Mouse (Mus musculus): ENCODE data around the gene Btbd3.
"Not testable (repeated sequence)": the region's sequence is repeated elsewhere in the genome, so short reads cannot be mapped to it uniquely, and the experiment has no call there.

The Btbd3 gene

DNA sequence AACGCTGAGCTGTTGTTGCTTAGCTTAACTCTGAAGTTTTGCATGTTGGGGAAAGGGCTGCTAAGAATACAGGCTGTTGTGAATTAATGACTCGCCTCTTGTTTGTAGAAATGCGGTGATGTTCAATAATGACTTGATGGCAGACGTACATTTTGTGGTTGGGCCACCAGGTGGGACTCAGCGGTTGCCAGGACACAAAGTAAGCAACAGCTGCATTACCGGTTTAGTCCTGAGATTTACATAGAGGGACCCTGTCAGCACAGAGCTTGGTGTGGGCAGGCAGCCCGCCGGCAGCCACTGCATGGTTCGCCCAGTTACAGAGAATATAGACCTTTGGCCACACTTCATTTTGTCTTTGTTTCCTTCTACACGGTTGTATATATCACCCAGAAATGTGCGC is 23.3 kb downstream of the Btbd3 start:
- DNase-seq (ENCODE audit: low spot score in 2 of 2): no peak

GRCm38 (mm10) chr2:138280225-138280711 is 23.9 kb downstream of the Btbd3 start:
- no peak for DNase-seq (ENCODE audit: low spot score in 2 of 2)

DNA sequence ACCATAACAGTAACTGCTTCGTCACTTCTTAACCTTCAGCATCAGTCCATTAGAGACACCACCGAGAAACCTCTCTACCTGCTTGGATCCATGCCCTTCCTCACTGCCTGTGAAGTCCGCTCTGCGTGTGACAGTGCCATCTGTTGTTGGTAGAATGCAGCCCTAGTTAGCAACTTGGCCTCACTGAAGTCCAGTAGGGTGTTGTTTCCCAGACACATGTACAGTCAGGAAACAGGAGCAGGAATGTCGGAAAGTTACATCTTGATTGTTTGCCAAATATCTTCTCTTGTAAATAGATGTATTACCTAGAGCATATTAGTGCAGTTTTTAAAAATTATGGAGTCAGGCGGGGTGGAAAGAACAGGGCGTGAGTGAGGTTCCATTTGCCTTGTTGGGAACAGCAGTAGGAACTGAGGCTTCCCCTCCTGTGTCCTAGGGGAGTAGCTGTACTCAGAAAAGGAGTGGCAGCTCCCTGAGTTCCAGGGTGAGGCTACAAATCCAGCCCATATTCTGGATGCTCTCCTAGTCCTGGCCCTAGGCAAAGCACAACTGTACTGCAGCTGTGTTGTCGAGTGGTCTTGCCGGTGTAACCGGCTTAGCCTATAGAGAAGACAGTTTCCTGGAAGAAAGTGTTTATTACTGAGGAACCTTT is 25.3 kb downstream of the Btbd3 start:
- no peak for DNase-seq (ENCODE audit: low spot score in 2 of 2)

- DNase-seq (ENCODE audit: low spot score in 2 of 2): no peak
Measured at GRCm38 (mm10) chr2:138283372-138283771, 27.0 kb downstream of the Btbd3 start.

DNA sequence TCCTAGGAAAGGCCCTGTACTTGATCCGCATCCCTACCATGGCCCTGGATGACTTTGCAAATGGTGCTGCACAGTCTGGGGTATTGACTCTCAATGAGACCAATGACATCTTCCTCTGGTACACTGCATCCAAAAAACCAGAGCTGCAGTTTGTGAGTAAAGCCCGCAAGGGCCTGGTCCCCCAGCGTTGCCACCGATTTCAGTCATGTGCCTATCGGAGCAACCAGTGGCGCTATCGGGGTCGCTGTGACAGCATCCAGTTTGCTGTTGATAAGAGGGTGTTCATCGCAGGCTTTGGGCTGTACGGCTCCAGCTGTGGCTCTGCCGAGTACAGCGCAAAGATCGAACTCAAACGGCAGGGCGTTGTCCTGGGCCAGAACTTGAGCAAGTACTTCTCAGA is 27.5 kb downstream of the Btbd3 start:
- no peak for DNase-seq (ENCODE audit: low spot score in 2 of 2)

- DNase-seq (ENCODE audit: low spot score in 2 of 2): no peak
Measured at GRCm38 (mm10) chr2:138285811-138286210, 29.4 kb downstream of the Btbd3 start.

GRCm38 (mm10) chr2:138290154-138290553 is 33.8 kb downstream of the Btbd3 start:
- DNase-seq (ENCODE audit: low spot score in 2 of 2): no peak

GRCm38 (mm10) chr2:138294286-138294685 is 37.9 kb downstream of the Btbd3 start:
- DNase-seq (ENCODE audit: low spot score in 2 of 2): no peak

GRCm38 (mm10) chr2:138306236-138306635 is 49.9 kb downstream of the Btbd3 start:
- DNase-seq (ENCODE audit: low spot score in 2 of 2): no peak

- no peak for DNase-seq (ENCODE audit: low spot score in 2 of 2)
Measured at GRCm38 (mm10) chr2:138315644-138316043, 59.3 kb downstream of the Btbd3 start.

- DNase-seq (ENCODE audit: low spot score in 2 of 2): no peak
Measured at GRCm38 (mm10) chr2:138320408-138320807, 64.0 kb downstream of the Btbd3 start.

DNA sequence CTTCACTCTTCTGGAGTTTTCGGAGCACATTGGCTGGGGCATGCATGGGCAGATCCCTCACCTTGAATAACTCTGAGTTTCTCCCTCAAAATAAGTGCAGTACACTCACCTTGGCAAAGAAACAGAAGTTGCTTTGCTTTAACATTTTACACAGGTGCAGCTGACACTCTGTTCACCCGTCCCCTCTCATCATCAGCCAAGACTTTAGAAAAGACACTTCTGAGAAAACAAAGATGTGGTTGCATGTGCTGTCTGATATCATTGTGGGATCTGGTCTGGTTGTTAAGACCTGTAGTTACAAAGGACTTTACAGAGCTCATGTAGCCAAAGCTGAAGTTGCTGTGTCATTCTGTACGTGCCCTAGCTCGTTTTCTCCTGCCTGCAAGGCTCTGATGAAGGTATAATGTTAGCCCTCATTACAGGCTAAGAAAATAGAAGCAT is 64.7 kb downstream of the Btbd3 start:
- DNase-seq (ENCODE audit: low spot score in 2 of 2): no peak

- DNase-seq (ENCODE audit: low spot score in 2 of 2): no peak
Measured at GRCm38 (mm10) chr2:138322270-138323114, 66.1 kb downstream of the Btbd3 start.

DNA sequence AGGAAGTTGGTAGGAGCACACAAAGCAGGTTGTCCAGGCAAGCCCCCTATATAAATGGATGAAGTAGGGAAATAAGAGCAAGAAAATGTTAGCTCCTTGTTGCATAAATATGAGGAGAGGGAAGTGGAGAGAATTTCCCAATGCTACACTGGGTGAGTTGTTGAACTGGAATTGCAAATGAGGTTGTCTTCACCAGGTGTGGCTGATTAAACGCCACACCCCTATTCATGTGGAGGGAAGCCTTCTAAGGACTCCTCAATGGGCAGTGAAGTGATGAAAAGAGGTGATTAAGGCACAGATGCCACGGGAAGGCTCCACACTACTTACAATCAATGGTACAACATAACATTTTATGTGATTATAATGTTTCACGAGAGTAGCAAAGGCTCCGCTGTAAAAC is 70.0 kb downstream of the Btbd3 start:
- no peak for DNase-seq (ENCODE audit: low spot score in 2 of 2)

DNA sequence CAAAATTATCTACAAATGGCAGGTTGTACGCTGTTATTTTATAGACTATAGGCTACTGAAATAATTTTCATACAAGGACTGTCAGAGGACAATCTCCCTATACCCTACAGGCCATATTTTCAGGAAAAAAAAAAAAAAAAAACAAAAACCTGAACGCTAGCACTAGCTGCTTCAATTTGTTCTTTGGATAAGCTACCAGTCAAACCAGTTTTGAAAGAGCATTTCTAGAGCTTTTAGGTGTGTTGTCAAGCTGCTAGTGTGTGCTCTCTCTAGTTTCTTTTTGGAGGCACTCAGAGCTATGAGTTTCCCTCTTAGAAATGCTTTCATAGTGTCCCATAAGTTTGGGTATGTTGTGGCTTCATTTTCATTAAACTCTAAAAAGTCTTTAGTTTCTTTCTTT is 77.8 kb downstream of the Btbd3 start:
- not testable (repeated sequence) for DNase-seq (ENCODE audit: low spot score in 2 of 2)

- DNase-seq (ENCODE audit: low spot score in 2 of 2): no peak
Measured at GRCm38 (mm10) chr2:138337886-138338494, 81.6 kb downstream of the Btbd3 start.

- DNase-seq (ENCODE audit: low spot score in 2 of 2): no peak
Measured at GRCm38 (mm10) chr2:138338524-138338923, 82.2 kb downstream of the Btbd3 start.

GRCm38 (mm10) chr2:138355366-138355765 is 99.0 kb downstream of the Btbd3 start:
- DNase-seq (ENCODE audit: low spot score in 2 of 2): no peak

DNA sequence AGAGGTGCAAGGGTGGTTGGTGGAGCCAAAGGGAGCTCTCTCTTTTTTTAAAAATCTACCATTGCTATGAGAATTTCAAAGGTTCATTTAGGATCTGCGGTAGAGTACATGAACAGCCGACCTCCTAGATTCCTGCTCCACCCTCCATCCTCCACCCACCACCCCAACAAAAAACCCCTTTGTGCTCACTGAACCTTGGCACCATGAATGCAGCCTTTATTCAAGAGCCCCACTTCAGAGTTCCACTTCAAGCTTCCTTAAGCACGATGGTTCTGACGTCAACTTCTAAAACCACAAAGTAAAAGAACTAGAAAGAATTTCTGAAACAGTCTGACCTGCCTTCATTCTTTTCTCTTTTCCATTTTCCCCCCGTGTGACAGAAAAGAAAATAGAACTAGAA is 106.1 kb downstream of the Btbd3 start:
- no peak for DNase-seq (ENCODE audit: low spot score in 2 of 2)

DNA sequence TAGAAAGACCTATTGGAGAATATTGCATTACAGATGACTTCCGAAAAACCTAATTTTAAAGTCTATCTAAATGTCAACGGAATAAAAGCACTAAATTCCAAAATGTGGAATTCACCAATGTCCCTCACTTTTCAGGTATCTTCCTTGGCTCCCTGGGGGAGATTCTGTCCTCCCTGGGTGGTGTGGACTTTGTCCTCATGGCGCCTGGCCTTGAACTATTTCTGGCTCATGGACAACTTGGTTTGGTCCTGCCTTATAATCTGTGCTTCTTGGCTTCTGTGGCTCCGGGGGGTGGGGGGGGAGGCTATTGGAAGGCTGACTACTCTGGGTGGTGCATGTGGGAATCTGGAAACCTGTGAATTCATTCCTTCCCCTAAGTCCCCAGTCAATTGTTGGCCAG is 109.0 kb downstream of the Btbd3 start:
- DNase-seq (ENCODE audit: low spot score in 2 of 2): no peak

GRCm38 (mm10) chr2:138374556-138374955 is 118.2 kb downstream of the Btbd3 start:
- DNase-seq (ENCODE audit: low spot score in 2 of 2): no peak

DNA sequence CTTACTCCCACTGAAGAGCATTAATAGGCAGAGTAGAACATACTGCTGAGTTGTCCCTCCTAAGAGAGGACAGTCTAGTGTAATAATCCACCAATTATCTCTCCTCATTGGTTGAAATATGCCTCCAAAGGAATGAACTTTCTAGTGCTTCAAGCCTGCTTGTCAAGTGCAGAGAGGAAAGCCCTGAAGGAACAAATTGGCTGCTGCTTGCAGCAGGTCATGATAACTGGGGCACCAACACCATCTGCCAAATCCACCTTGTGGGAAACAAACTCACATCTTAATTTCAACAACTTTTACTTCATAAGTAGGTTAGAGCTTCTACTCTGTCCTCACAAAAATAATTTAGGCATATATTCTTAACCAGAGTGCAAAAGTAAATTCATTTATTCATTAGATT is 122.5 kb downstream of the Btbd3 start:
- DNase-seq (ENCODE audit: low spot score in 2 of 2): no peak

- DNase-seq (ENCODE audit: low spot score in 2 of 2): no peak
Measured at GRCm38 (mm10) chr2:138384762-138385161, 128.4 kb downstream of the Btbd3 start.
